Mouse (Mus musculus) embryonic fibroblast, embryonic 13.5 days (primary cell): ENCODE results near the gene Adtrp.

Source experiments
- CTCF ChIP-seq: IDR thresholded peaks from 2 replicates; pipeline ENCODE4 v1.5.1; 2011; ENCODE audit warnings: mild to moderate bottlenecking, control low read depth, low read length, moderate library complexity, borderline replicate concordance; ENCODE audit not compliant: insufficient read depth
- POLR2A ChIP-seq: IDR thresholded peaks from 2 replicates; pipeline ENCODE4 v1.6.1; 2011; ENCODE audit warnings: low read depth, mild to moderate bottlenecking, control low read depth, low read length, moderate library complexity

GRCm38 (mm10) chr13:41819484-41819883, 28.0 kb downstream of the Adtrp start:
- TF ChIP-seq POLR2A (no peak), CTCF (no peak)
